Mouse (Mus musculus) myocyte (in vitro differentiated cells): ENCODE measurements around the gene Pik3r5.

ENCODE experiments used
- CEBPB ChIP-seq: IDR thresholded peaks from 2 replicates; pipeline ENCODE4 v1.6.1; 2011; ENCODE audit warnings: mild to moderate bottlenecking, moderate library complexity; ENCODE audit not compliant: poor library complexity, insufficient read depth, severe bottlenecking
- POLR2A ChIP-seq: IDR thresholded peaks from one replicate; pipeline ENCODE4 v1.6.1; 2011; ENCODE audit warnings: low read depth, mild to moderate bottlenecking, control low read depth, moderate library complexity; ENCODE audit not compliant: insufficient read length

GRCm38 (mm10) chr11:68532773-68533172, 100.9 kb downstream of the Pik3r5 start:
- TF ChIP-seq POLR2A (no peak), CEBPB (no peak)
